Comparison of ENCODE assay signal across 10 mouse cellular contexts in genomic region chr13:51258752-51259721, GRCm38 (mm10).
DNase-seq lines count a peak whose midpoint lies in the region; ATAC-seq lines count a peak whose summit lies in the region.
"Had no signal": no experiment of that assay in that cellular context is flagged by ENCODE, and none has a peak within 500 bp of the region (broad histone marks: within the 10 kb centered on the region; RNA-seq: fewer than 3 reads in every experiment).

No protein-coding gene starts in this region.

- no peak overlapping the region for H3K4me3 ChIP-seq in kidney, embryonic 14.5 days (ENCODE audit: low read length)
- H3K4me3 ChIP-seq in hindbrain, embryonic 12.5 days = no peak overlapping the region
- no peak overlapping the region for H3K4me3 ChIP-seq in neural tube, embryonic 11.5 days (ENCODE audit: low read depth, low read length)
- H3K4me3 ChIP-seq: liver, embryonic 13.5 days had no signal

- 35% methylated on average over 13 of the region's 13 CpGs for WGBS in kidney, embryonic 14.5 days
- 43% methylated on average over 13 of the region's 13 CpGs for WGBS in hindbrain, embryonic 12.5 days
- WGBS in neural tube, embryonic 11.5 days = 38% methylated on average over 13 of the region's 13 CpGs

- no peak overlapping the region for H3K9ac ChIP-seq in kidney, embryonic 14.5 days (ENCODE audit: low read depth, low read length)
- no peak overlapping the region for H3K9ac ChIP-seq in hindbrain, embryonic 12.5 days
- no peak overlapping the region for H3K9ac ChIP-seq in neural tube, embryonic 11.5 days (ENCODE audit: low read length)
- H3K9ac ChIP-seq: liver, embryonic 13.5 days had no signal

- H3K36me3 ChIP-seq in kidney, embryonic 14.5 days (ENCODE audit: control insufficient read depth, insufficient read depth, low read length) = no peaks in the 10 kb centered on the region
- H3K36me3 ChIP-seq in hindbrain, embryonic 12.5 days = no peaks in the 10 kb centered on the region
- no peaks in the 10 kb centered on the region for H3K36me3 ChIP-seq in neural tube, embryonic 11.5 days (ENCODE audit: control insufficient read depth, insufficient read depth, low read length)
- H3K36me3 ChIP-seq: liver, embryonic 13.5 days had no signal

- no peak overlapping the region for H3K4me2 ChIP-seq in kidney, embryonic 14.5 days (replicated peaks; ENCODE audit: low read depth, low read length)
- H3K4me2 ChIP-seq in hindbrain, embryonic 12.5 days (replicated peaks) = no peak overlapping the region
- H3K4me2 ChIP-seq in neural tube, embryonic 11.5 days (ENCODE audit: low read depth) = no peak overlapping the region
- H3K4me2 ChIP-seq: liver, embryonic 13.5 days had no signal

- no peak for DNase-seq in kidney, adult 18-20 months
- DNase-seq in embryo, embryonic 10 days (ENCODE audit: low spot score) = peak; percentile 88
- DNase-seq in neural tube, embryonic 11.5 days (ENCODE audit: low spot score) = peak; percentile 59
- DNase-seq in testis, postnatal 10 days (ENCODE audit: low spot score) = no peak
- DNase-seq in spleen, adult 18-20 months = no peak
- DNase-seq: adrenal gland, postnatal 25 days; liver, embryonic 13.5 days had no signal

- H3K27me3 ChIP-seq in kidney, embryonic 14.5 days (ENCODE audit: control insufficient read depth, insufficient read depth, low read length) = no peaks in the 10 kb centered on the region
- no peaks in the 10 kb centered on the region for H3K27me3 ChIP-seq in hindbrain, embryonic 12.5 days
- no peaks in the 10 kb centered on the region for H3K27me3 ChIP-seq in neural tube, embryonic 11.5 days (ENCODE audit: control insufficient read depth, insufficient read depth, low read length)
- H3K27me3 ChIP-seq: liver, embryonic 13.5 days had no signal

- H3K4me1 ChIP-seq in kidney, embryonic 14.5 days (ENCODE audit: control insufficient read depth, insufficient read depth, low read length) = peaks cover 12% of the 10 kb centered on the region
- H3K4me1 ChIP-seq in hindbrain, embryonic 12.5 days = peaks cover 14% of the 10 kb centered on the region
- H3K4me1 ChIP-seq in neural tube, embryonic 11.5 days (ENCODE audit: control insufficient read depth, insufficient read depth, low read length) = no peaks in the 10 kb centered on the region
- H3K4me1 ChIP-seq: liver, embryonic 13.5 days had no signal

- H3K9me3 ChIP-seq in kidney, embryonic 14.5 days (ENCODE audit: control insufficient read depth, low read length) = no peaks in the 10 kb centered on the region
- no peaks in the 10 kb centered on the region for H3K9me3 ChIP-seq in hindbrain, embryonic 12.5 days (replicated peaks)
- no peaks in the 10 kb centered on the region for H3K9me3 ChIP-seq in neural tube, embryonic 11.5 days (ENCODE audit: control insufficient read depth, low read length)
- H3K9me3 ChIP-seq: liver, embryonic 13.5 days had no signal

- ATAC-seq in kidney, embryonic 14.5 days (ENCODE audit: low FRiP score, low TSS enrichment) = peak; percentile 82
- ATAC-seq in hindbrain, embryonic 12.5 days (ENCODE audit: low FRiP score) = no peak
- ATAC-seq in neural tube, embryonic 11.5 days (ENCODE audit: insufficient read depth, low FRiP score, low TSS enrichment) = no peak
- ATAC-seq in megakaryocyte-erythroid progenitor cell, adult 5-6 weeks (replicated peaks; ENCODE audit: low FRiP score, low TSS enrichment, poor library complexity, severe bottlenecking) = no peak

- H3K27ac ChIP-seq in kidney, embryonic 14.5 days (ENCODE audit: low read depth, low read length) = peak overlapping the region; percentile 79
- H3K27ac ChIP-seq in hindbrain, embryonic 12.5 days = peak overlapping the region; percentile 49
- peak overlapping the region; percentile 40; the same call in 1 of the 2 replicates for H3K27ac ChIP-seq in neural tube, embryonic 11.5 days (ENCODE audit: low read depth, low read length)
- H3K27ac ChIP-seq: liver, embryonic 13.5 days had no signal

Comparison
In these comparisons a context has a peak if more than half of its experiments do, and no peak if none do; other contexts are left out.
1. DNase-seq: peak in embryo, embryonic 10 days (single experiment) and neural tube, embryonic 11.5 days (single experiment); none in kidney, adult 18-20 months (single experiment), testis, postnatal 10 days (single experiment) and spleen, adult 18-20 months (0 of 2).
2. Peak in every context shown above with its lines, with median percentiles within 50 percentile points of each other: H3K27ac ChIP-seq.